Mouse (Mus musculus) neural tube, embryonic 14.5 days (tissue): ENCODE data around the gene Cyp3a16. TPM values are rescaled to one million over a fixed set of nuclear protein-coding genes. Genes with fewer than 3 reads are reported as not detected.
"Not testable (repeated sequence)": the region's sequence is repeated elsewhere in the genome, so short reads cannot be mapped to it uniquely, and the experiment has no call there.

Source experiments
- ATAC-seq: fragments of 200-750 bp; cut with Nextera tagmentation; 2 replicates; pipeline ENCODE4 v1.8.0; 2017; ENCODE audit warnings: low read depth, mild to moderate bottlenecking, moderate TSS enrichment, moderate library complexity
- H3K27ac ChIP-seq: fragments of 300-500 bp; sonication (generic); 2 replicates; pipeline ENCODE4 v1.5.1; 2014; ENCODE audit warnings: low read depth, mild to moderate bottlenecking, control low read depth, low read length, moderate library complexity, mixed read lengths
- H3K27me3 ChIP-seq: fragments of 300-500 bp; sonication (generic); 2 replicates; pipeline ENCODE4 v1.6.1; 2014; ENCODE audit warnings: low read length; ENCODE audit not compliant: control insufficient read depth, insufficient read depth
- H3K36me3 ChIP-seq: fragments of 300-500 bp; sonication (generic); 2 replicates; pipeline ENCODE4 v1.6.1; 2014; ENCODE audit warnings: low read length, mixed read lengths; ENCODE audit not compliant: control insufficient read depth, insufficient read depth
- H3K4me1 ChIP-seq: fragments of 300-500 bp; sonication (generic); 2 replicates; pipeline ENCODE4 v1.6.1; 2014; ENCODE audit warnings: low read length; ENCODE audit not compliant: control insufficient read depth, insufficient read depth
- H3K4me2 ChIP-seq: fragments of 300-500 bp; sonication (generic); 2 replicates; pipeline ENCODE4 v1.6.1; 2014; ENCODE audit warnings: mild to moderate bottlenecking, low read depth, low read length, control low read depth
- H3K4me3 ChIP-seq: fragments of 300-500 bp; sonication (generic); 2 replicates; pipeline ENCODE4 v1.5.1; 2014; ENCODE audit warnings: low read depth, low read length, control low read depth, mixed read lengths
- H3K9ac ChIP-seq: fragments of 300-500 bp; sonication (generic); replicated peaks from 2 replicates; pipeline ENCODE4 v1.6.1; 2014; ENCODE audit warnings: low read depth, mild to moderate bottlenecking, control low read depth, low read length, mixed read lengths
- H3K9me3 ChIP-seq: fragments of 300-500 bp; sonication (generic); 2 replicates; pipeline ENCODE4 v1.6.1; 2016; ENCODE audit warnings: low read length; ENCODE audit not compliant: control insufficient read depth
- WGBS: fragments of 180-500 bp; shearing (Covaris S2); extraction: QIAGEN DNeasy Blood & Tissue Kit; methylation state at CpG from one replicate; pipeline ENCODE4 v1.1.7; 2014; 5-methylcytosine and 5-hydroxymethylcytosine counted together
- polyA plus RNA-seq: library from polyadenylated mRNA; unstranded; fragments of >200 nt; fragmentation: Nextera tagmentation; extraction: Ambion mirVana; gene quantifications from 2 replicates; pipeline ENCODE4 v1.2.1, GENCODE M21; 2014

Cyp3a16 gene
- not detected in 2 replicates for polyA plus RNA-seq

DNA sequence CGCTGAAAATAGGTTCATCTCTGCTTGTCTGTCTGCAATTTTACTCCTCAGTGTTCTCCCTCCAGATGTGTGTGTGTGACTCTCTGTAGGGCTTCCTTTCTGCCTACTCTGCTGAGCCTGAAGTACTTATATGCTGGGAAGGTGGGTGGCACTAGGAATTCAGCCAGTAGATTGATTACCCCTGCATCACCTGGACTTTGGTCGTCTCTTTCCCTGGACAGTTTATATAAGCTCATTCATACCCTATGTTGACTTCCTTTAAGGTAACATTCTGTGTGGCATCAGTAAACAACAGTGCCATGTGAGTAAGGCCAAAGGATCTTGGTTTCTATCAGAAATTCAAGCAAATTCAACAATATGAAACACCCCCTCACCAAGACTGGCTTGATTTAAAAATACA lies at the start of gene Cyp3a16:
Cyp3a16 (minus strand) TSS at position 101 of the 400 bp plus-strand sequence.
- 76% methylated on average over 2 of the region's 2 CpGs for WGBS
- not testable (repeated sequence) for H3K9me3 ChIP-seq

DNA sequence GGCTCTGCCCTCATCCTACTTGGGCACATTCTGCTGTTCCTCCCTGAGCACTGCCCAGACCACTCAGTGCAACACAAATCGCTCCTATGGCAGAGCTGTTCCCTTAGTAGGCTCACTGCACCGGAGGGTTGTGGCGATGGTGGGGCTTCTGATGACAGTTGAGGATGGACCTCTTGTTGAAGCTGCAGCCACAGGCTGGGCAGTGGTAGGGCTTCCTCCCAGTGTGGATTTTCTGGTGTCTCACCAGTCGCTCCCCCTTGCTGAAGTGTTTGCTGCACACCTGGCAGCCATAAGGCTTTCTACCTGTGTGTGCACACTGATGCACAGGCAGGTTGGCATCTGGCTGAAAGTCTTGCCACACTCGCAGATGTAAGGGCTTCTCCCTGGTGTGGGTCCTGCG lies 20.8 kb upstream of the Cyp3a16 start:
- no CpG with 5 or more reads among the region's 6 CpGs for WGBS
- no peaks in the 10 kb centered on the region for H3K9me3 ChIP-seq
- no peaks in the 10 kb centered on the region for H3K36me3 ChIP-seq
- H3K9ac ChIP-seq = no peak overlapping the region
- no peak for ATAC-seq
- no peak overlapping the region for H3K27ac ChIP-seq
- no peak overlapping the region for H3K4me3 ChIP-seq
- no peaks in the 10 kb centered on the region for H3K4me1 ChIP-seq
- no peaks in the 10 kb centered on the region for H3K27me3 ChIP-seq
- no peak overlapping the region for H3K4me2 ChIP-seq

More for the DNA sequence above, at the start of gene Cyp3a16:
- not testable (repeated sequence) for H3K27me3 ChIP-seq, H3K36me3 ChIP-seq, H3K4me2 ChIP-seq, H3K4me3 ChIP-seq, H3K27ac ChIP-seq, ATAC-seq, H3K4me1 ChIP-seq, H3K9ac ChIP-seq

DNA sequence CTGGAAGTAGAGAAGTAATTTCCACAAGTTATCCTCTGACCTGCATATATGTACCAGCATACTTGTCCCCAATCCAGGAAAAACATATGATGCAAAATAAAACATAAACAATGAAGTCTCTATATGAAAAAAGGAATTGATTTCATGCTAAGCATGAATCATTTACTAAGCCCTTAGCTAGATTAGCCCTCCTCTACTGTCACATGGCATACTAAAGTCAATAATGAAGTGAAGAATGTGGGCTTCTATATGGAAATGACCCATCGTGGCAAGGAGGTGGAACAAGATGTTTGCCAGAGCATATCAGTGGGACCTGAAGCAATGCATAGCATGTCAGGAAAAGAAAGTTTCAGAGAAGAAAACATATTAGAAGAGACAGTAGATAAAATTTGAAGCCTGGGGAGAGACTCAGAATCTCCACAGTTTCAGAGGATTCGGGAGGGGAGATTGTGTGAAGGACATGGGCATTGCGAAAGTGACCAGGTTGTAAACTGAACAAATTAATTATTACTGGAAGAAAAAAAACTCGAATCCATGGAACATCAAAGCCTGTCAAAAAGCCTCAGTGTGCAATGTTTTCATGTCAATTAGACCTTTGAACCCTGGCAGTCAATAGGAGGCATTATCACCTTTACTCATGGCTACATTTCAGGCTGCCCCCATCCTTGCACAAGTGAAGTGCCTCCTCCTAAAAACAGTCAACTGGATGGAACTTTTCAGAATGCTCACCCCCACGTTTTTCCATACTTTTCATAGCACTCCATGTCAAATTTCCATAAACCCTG lies 5.0 kb downstream of the Cyp3a16 start:
- no peaks in the 10 kb centered on the region for H3K27me3 ChIP-seq
- no peak for ATAC-seq
- WGBS = 65% methylated on average over 5 of the region's 5 CpGs

DNA sequence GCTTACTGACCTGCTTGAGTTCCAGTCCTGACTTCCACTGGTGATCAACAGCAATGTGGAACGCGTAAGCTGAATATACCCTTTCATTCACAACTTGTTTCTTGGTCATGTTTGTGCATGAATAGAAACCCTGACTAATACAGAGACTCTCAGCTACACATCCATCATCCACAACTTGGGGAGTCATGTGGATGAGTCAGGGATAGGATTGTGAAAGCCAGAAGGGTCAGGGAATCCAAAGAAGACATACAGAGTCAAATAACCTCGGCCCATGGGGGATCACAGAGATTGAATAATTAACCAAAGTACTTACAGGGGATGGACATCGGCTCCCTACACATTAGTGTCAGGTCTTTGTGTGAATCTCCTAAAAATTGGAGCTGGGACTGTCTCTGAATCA lies 7.2 kb downstream of the Cyp3a16 start:
- no peak overlapping the region for H3K4me2 ChIP-seq
- H3K4me1 ChIP-seq = no peaks in the 10 kb centered on the region
- H3K9ac ChIP-seq = no peak overlapping the region
- H3K27me3 ChIP-seq = no peaks in the 10 kb centered on the region
- no peak for ATAC-seq
- no peak overlapping the region for H3K4me3 ChIP-seq
- H3K27ac ChIP-seq = no peak overlapping the region
- 84% methylated on average over 4 of the region's 4 CpGs for WGBS
- no peaks in the 10 kb centered on the region for H3K9me3 ChIP-seq
- no peaks in the 10 kb centered on the region for H3K36me3 ChIP-seq

More for the DNA sequence above, 5.0 kb downstream of the Cyp3a16 start:
- no peaks in the 10 kb centered on the region for H3K36me3 ChIP-seq
- no peak overlapping the region for H3K4me2 ChIP-seq
- H3K27ac ChIP-seq = no peak overlapping the region
- H3K4me1 ChIP-seq = no peaks in the 10 kb centered on the region
- no peak overlapping the region for H3K9ac ChIP-seq
- peaks cover 3% of the 10 kb centered on the region; the same call in 1 of the 2 replicates for H3K9me3 ChIP-seq
- H3K4me3 ChIP-seq = no peak overlapping the region

DNA sequence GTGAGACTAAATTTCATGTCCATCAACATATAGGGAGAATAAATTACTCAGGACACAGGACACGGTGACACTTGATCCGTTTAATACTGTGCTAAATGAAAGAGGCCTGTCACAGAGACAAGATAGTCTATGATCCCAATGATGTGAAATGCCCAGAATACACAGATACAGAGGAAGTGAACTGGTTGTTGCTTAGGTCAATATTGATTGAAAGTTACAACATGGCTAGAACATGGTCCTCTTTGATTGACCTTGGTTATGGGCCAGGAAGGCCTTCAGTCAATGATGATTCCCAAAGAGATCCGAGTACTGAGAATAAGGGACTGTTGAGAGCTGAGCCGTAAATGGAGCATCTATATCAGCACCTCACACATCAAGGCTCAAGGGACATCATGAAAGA lies 15.1 kb downstream of the Cyp3a16 start:
- Histone ChIP-seq H3K27me3 (no peaks in the 10 kb centered on the region), H3K36me3 (no peaks in the 10 kb centered on the region), H3K4me1 (no peaks in the 10 kb centered on the region), H3K9ac (no peak overlapping the region), H3K4me2 (no peak overlapping the region), H3K27ac (no peak overlapping the region), H3K4me3 (no peak overlapping the region), H3K9me3 (peaks cover 11% of the 10 kb centered on the region)
- WGBS = 85% methylated on average over 4 of the region's 4 CpGs
- no peak for ATAC-seq

DNA sequence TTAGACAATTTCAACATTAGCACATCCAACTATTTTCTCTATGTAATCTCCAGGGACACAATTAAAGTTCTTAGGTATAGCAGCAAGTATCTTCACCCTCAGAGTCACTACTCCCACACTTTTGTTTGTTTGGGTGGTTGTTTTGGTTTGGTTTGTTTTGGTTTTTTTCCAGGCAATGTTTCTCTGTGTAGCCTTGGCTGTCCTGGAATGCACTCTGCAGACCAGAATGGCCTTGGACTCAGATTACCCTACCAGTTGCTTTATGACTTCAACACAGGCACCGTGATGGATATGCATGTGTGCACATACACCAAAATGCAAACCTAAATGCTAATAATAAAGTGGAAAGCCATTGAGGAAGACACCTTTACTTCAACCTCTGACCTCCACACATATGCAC lies 35.8 kb downstream of the Cyp3a16 start:
- ATAC-seq = no peak
- 74% methylated on average over 1 of the region's 1 CpGs for WGBS
- H3K27me3 ChIP-seq = no peaks in the 10 kb centered on the region
- no peak overlapping the region for H3K4me3 ChIP-seq
- no peaks in the 10 kb centered on the region for H3K4me1 ChIP-seq
- H3K9me3 ChIP-seq = peaks cover 3% of the 10 kb centered on the region; the same call in 1 of the 2 replicates
- no peaks in the 10 kb centered on the region for H3K36me3 ChIP-seq
- H3K9ac ChIP-seq = no peak overlapping the region
- H3K4me2 ChIP-seq = no peak overlapping the region
- no peak overlapping the region for H3K27ac ChIP-seq

DNA sequence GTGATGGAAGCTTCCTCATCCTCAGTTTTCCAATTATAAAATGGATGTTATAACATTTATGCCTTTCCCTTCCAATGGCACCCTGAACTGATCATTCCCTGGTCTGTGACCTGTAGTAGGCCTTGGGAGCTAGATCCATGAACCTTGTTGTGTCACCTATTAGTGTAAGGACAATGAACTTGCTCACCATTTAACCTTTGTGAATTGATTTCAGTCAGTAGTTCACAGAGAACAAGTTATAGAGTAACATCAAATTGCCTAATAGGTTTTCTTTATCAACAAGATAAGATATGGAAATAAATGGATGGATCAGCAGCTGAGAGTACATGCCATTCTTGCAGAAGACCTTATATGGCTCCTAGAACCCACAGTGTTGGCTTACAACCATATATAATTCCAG lies 38.5 kb downstream of the Cyp3a16 start:
- H3K4me1 ChIP-seq = no peaks in the 10 kb centered on the region
- H3K4me2 ChIP-seq = no peak overlapping the region
- ATAC-seq = no peak
- H3K36me3 ChIP-seq = no peaks in the 10 kb centered on the region
- H3K9me3 ChIP-seq = peaks cover 3% of the 10 kb centered on the region; the same call in 1 of the 2 replicates
- no peak overlapping the region for H3K9ac ChIP-seq
- no peak overlapping the region for H3K4me3 ChIP-seq
- H3K27me3 ChIP-seq = no peaks in the 10 kb centered on the region
- H3K27ac ChIP-seq = no peak overlapping the region

DNA sequence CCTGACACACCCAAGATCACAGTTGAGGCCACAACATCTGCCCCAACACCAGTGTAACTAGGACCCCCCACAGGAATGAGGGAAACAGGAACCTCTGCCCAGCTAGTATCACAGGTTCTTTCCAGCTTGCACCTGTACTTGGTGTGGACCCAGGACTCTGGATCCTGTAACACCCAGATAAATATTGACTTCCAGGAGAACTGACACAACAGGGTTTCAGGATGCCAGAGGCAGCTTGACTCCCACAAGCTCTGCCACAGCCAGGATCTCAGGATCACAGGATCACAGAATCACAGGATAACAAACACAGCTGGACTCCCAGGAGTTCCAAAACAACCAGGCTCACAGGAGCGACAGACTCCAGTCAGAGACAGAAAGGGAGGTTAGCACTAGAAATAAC lies 47.2 kb downstream of the Cyp3a16 start:
- Histone ChIP-seq H3K9me3 (no peaks in the 10 kb centered on the region), H3K4me2 (no peak overlapping the region), H3K4me3 (no peak overlapping the region), H3K9ac (no peak overlapping the region), H3K36me3 (no peaks in the 10 kb centered on the region), H3K4me1 (no peaks in the 10 kb centered on the region), H3K27ac (no peak overlapping the region), H3K27me3 (no peaks in the 10 kb centered on the region)
- ATAC-seq = no peak
- WGBS = 86% methylated on average over 1 of the region's 1 CpGs

DNA sequence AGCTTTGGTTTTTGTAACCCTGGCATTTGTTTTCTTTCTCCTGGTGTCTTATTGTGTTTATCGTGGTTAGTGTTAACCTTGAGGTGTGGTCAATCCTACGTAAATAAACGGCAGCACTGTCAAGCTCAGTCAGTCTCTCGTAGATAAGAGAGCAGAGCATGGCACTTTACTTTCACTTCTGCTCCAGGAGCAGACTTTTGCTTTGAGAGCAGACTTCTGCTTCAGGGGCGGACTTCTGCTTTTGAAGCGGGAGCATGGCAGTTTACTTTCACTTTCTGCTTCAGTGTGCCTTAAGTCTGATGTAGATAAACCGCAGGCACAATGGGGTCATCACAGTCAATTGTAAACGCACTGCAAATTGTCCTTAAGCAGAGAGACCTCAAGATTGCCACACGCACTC lies 54.1 kb downstream of the Cyp3a16 start:
- H3K27ac ChIP-seq, H3K9ac ChIP-seq, H3K4me2 ChIP-seq, ATAC-seq, H3K27me3 ChIP-seq, H3K9me3 ChIP-seq, H3K4me3 ChIP-seq, H3K36me3 ChIP-seq, H3K4me1 ChIP-seq: not testable (repeated sequence)
- 88% methylated on average over 9 of the region's 9 CpGs for WGBS
